Mouse (Mus musculus): ENCODE measurements around the gene S100a7a.

Gene S100a7a

DNA sequence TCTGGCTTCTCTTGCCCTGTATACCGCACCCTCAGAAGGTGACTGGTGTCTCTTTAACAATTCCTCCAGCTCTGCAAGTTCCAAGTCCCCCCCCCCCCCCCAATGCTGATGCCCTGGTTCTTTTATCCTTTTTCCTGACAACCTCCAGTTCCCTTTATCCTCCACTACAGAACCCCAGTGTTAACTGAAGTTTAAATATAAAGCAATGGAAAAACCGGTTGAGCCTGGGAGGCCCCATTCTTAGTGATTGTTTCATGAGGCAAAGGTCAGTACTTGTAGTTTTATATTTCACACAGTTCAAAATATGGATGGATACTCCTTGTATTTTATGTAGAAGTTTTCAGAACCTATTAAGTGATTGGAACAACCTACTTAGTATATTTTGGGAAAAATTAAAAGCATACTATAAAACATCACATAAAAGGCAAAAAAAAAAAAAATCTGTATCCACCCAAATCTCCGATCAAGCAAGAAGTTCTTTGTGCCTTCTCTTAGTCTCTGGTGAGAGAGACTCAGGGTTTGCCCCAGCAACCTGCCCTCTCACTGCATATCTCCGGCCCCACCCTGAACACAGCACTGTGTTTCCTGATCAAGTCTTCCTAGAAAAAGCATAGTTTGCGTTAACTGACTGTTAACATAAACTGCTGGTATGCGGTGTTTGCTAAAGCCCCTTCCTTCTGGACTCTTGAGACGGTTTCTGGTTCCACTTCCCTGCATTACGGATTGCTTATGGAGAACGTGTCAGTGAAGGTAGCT lies 27.4 kb upstream of the S100a7a start:
- in situ Hi-C loops (cut with MboI, MseI), result no loop called here

DNA sequence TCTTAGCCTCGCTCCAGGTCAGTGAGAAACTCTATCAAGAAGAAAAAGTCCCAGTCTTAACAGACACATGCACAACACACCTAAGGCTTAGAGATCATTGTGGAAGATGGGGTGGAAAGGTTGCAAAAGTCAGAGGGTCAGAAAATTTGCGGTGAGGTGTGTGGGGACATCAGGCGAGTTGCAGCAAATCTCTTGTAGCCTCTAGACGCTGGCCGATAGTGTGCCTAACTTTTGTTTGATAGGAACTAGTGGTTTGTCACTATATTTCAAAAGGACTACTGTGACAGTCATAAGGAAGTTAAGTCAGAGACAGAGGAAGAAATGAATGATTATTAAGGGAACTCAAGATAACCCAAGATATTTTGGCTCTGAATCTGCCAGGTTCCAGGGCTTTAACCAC lies 26.5 kb upstream of the S100a7a start:
- in situ Hi-C loops (cut with MboI, MseI), result no loop called here

DNA sequence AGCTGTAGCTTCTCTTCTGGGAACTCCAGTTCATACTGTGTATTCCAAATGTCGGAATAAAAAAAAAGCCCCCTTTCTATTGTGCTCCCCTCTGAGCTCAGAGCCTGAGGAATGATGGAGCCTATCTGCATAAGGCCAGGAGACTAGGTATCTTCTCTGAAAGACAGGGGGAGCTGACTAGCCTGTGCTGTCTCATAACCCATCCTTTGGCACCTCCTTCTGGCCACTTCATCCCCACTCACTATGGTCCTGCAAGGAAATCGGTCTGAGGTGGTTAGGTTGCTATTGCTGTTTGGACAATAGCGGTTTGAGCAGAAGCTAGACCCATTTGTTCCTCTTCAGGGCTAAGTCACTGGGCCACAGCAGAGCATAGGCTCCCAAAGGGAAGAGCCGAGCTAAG lies 26.0 kb upstream of the S100a7a start:
- in situ Hi-C loops (cut with MboI, MseI), result no loop called here

DNA sequence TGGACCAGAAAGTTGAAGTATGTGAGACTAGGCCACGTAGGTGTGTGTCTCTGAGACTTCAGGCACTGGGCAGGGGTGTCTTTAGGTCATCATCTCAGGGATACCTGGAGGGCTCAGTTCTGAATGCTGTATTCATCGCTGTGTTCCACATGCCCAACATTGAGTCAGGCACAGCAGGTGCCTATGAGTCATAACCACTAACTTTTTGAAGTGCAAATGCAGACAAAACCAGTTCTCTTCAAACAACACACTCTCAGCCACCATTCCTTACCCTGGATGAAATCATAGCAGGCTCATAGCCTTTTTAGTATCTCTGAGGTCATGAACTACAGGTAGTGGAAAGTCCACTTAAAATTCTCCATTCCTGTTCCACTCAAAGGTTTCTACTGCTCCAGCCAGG lies 24.5 kb upstream of the S100a7a start:
- in situ Hi-C loops (cut with MboI, MseI), result no loop called here

DNA sequence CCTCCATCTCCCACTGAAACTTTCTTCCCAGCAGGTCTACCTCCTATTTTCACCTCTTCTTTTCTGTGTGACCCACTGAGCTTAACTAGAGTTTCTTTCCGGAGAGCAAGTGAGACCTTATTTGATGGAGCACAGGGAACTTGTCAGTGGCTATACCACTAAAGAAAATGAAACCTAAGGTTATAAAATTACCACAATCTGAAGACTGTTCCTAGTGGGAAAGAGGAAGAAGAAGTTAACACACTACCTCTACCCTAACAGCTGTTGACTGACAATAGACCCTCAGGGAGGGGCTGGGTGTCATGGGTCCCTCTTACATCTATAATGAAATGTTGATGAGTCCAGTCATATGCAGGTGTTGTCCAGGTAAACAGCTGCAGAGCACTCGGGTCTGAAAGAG lies 21.8 kb upstream of the S100a7a start:
- in situ Hi-C loops (cut with MboI, MseI), result no loop called here

DNA sequence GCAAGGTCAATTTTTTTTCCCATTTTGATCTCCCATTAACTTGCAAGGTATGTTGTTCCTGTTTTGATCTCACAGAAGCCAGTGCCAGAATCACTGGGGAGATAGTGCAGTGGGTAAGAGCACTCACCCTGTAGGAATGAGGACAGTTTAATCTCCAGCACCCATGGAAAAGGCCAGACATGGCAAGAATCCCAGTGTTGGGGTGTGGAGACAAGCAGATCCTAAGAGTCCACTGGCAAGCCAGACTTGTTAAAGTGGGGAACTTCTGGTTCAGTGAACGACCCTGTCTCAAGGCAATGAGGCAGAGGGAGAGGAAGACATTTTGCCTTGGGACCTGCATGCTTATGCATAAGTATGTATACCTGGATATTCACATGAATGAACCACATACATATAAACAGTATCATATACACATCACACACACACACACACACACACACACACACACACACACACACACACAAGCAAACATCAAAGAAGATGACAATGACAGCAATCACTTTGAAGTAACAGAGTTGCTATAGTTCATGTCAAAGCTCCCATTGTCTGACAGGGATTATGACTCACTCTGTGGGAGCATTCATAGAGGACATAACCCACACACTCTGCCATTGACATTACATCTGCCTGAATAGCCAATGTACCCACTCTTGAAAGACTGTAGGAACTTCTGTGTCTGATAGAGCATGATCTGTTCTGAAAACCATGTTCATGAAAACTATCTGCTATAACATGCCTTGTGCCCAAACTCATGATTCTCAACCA lies 15.1 kb upstream of the S100a7a start:
- in situ Hi-C loops (cut with MboI, MseI), result no loop called here

DNA sequence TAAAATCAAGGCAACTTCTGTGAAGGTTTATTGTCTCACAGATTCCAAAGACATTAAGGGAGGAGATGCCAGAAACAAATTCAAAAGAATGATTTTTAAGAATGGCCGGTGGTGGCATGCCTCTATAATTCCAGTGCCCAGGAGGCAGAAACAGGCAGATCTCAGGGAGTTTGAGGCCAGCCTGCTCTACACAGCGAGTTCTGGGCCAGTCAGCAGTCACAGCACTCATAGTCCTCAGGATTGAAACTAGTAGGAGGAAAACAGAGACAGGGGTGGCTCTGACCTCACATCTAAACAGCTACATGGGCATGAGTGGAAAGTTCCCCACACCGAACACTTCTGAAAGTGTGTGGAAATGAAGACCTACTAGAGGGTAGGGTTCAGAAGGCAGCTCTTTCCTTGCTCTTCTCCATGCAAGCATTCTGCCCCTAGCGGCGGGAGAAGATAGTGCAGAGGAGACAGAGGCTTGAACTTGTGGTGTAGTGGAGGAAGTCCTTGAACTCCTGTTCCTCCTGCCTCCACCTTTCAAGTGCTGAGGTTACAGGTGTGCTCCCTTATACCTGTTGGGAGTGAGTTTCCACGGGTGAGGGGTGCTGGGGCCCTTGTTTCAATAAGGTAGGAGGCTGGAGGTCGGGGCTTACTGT lies 14.2 kb upstream of the S100a7a start:
- in situ Hi-C loops (cut with MboI, MseI), result no loop called here

DNA sequence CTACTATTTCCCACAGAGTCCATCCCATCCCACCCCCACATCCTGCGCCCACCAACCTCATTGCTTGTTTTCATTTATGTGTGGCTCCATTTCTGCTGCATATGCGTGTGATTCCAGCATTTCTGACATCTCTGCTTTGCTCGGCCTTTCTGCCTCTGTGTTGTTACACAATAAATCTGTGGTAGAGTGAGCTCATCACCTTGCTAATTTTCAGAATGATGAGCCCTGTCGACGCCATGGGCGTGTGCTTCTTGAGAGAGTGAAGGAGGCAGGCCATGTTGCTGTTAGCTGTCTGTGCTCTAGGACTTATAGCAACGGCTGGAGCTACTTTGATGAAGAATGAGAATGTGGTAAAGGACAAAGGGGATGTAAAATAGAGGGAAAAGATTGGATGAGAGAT lies 12.8 kb upstream of the S100a7a start:
- in situ Hi-C loops (cut with MboI, MseI), result no loop called here

DNA sequence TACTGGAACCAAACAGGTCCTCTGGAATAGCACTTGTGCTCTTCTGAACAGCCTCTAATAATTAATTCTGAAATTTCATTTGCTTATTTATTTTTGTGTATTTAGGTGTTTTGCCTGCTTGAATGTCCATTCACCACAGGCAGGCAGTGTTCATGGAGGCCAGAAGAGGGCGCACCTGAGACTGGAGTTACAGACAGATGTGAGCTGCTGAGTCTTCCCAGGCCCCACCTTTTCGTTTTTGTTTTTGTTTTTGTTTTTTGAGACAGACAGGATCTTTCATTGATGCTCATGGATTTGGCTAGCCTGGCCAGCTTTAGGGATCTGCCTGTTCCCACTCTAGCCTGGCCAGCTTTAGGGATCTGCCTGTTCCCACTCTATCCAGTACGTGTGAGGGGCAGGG lies 9.6 kb upstream of the S100a7a start:
- in situ Hi-C loops (cut with MboI, MseI), result no loop called here

DNA sequence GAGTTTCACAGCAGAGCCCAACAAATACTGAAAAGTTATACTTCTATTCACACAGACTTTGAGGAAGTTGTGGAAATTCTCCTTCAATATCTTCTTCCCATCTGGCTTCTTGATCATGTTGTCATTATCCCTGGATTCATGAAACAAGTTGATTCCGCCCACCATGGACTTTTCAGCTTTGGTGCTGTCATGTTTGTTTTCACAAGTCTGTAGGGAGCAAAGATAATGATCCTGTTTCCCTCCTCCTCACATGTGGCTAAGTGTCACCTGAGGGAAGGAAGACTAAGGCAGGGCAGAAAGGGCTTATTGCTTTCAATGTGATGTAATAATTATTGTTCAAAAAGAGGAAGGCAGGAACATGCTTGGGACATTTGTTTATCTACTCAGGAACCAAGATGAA lies 6.5 kb upstream of the S100a7a start:
- in situ Hi-C loops (cut with MboI, MseI), result no loop called here

DNA sequence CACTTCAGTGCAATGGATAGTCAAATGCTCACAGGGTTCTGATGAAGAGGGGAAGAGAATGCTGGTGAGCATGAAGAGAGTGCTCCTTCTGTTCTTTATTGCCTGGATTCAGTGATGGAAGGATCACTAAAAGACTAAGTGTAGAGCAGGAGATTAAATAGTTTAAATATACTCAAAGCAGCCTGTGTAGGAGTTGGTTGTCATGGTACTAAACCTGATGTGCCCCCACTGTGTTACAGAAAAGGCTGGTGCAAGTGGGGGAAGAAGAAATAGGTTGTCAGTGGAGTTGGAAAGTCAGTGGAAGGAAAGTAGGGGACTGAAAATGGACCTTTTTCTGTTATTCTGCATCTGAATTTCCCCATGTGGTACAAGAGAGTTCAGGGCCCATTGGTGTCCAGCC lies 4.8 kb upstream of the S100a7a start:
- in situ Hi-C loops (cut with MboI, MseI), result no loop called here

DNA sequence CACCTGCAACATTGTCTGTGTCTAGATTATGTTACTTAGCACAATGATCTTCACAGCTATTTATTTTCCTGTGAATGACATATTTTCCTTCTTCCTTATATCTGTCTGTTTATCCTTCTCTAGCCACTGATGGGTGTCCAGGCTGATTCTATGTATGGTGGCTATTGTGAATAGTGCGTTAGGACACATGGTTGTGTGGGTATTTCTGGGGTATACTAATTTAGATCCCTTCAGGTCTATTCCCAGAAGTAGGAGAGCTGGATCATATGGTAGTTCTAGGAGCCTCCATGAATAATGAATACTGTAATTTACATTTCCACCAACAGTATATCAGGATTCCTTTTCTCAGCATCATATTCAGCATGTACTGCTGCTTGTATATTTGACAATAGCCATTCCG lies 4.0 kb upstream of the S100a7a start:
- in situ Hi-C loops (cut with MboI, MseI), result no loop called here

DNA sequence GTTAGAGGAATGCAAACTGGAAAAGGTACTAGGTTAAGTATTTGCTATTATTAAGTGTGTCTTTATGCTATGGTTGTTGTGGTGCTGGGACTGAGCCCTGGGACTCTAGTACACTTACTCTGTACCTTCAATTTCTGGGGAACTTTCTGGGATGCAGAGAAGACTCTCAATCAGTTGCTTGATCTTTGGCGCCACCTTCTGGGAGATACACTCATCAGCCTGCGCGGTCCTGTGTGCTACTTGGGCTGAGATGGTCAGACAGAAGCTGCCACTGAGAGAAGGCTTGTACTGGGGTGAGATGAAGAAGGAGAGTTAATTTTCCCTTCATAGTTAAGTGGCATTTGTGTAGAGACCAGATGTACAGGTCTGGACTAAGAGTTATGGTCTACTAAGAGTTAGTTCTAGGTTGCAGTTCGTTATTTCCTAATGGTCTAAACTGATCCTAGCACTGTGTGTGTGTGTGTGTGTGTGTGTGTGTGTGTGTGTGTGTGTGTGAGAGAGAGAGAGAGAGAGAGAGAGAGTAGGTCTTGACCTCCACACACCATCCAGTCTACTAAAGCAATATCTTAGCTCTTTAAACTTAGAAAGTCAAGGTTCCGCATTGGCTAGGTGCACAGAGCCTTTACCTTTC lies 824 bp upstream of the S100a7a start:
- in situ Hi-C loops (cut with MboI, MseI), result no loop called here

DNA sequence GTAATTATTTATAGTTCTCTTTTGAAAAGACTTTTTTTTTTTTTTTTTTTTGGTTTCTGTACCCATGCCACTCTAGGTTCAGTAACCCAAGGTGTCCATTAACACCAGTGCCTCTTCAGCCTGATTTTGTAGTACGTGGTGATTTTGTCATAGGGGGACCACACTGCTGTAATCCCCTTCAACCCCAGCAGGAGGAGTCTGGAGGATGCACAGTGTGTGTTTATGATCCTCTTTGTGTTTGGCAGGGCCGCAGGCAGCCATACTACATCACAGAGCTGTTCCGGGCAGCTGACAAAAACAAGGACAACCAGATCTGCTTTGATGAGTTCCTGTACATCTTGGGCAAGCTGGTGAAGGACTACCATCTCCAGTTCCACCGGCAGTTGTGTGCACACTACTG lies 3.6 kb downstream of the S100a7a start:
- in situ Hi-C loops (cut with MboI, MseI), result loop anchor here in 1 of 2 experiments (5.0 kb wide), 1 partner anchor 40 kb away; the partner anchor contains the start of gene S100a9

DNA sequence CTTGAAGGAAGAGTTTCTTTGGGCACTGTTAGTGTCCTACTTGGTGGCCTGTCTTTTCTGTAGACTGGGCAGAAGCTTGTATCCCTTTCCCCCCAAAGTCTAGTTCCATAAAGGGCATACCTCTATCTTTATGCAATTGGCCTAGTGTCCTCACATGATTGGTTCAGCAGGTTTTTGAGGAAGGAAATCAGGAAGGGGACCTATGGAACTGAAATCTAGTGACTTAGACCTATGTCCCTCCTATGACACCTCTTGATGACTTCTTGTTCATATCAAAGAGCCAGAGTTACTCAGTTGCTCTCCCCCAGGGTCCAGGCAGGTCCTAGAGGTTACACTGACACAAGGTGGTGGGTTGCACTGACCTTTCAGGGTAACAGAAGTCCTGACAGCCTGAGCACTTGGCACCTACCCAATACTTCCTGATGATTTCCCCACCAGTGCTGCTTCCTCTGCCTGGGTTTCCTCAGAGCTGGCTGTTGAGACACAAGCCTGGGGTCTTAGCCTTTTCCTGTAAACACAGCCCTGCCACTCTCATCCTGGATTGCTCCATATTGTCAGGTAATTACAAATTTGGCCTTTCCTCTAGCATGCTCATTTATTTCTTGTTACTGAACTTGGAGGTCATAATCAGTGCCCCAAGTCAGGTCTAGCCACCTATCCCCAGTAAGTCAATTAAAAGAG lies 5.7 kb downstream of the S100a7a start:
- in situ Hi-C loops (cut with MboI, MseI), result loop anchor here (5.0 kb wide), 2 partner anchors 38 to 48 kb away; partner anchors contain the start of gene S100a9 (in 1 of the 2)

DNA sequence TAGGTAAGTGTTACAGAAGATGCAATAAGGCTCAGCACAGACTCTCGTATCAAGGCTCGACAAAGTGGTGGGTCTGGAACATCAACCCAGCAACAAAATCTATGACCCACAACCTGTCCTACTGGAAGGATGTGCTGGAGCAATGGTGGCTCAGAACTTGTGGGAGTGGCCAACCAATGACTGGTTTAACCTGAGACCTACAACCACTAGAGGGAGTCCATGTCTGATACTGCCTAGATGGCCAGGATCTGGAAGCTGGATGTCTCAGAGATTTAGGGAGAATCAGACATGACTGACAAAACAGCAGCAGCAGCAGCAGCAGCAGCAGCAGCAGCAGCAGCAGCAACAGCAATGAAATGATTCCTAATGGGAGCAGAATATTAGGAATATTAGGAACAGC lies 10.4 kb downstream of the S100a7a start:
- in situ Hi-C loops (cut with MboI, MseI), result loop anchor here in 1 of 2 experiments (5.0 kb wide), 1 partner anchor 43 kb away; no protein-coding TSS in a partner anchor

DNA sequence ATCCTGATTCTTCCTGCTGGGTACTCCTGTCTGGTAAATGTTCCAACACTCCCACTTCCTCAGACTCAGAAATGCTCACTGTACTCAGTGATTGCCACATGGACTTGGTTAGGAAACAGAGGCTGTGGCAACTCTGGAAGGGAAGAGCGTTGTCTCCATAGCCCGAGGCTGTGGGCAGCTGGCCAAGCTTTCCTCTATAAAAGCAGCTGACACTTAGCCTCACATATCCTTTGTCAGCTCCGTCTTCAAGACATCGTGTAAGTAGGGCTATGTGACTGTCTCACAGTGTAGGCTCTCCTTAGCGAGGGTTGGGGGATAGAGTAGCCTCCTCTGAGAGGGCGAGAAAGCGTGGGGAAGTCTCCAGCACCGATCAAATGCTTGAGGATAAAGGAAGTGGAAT lies 15.0 kb downstream of the S100a7a start, which contains the start of gene S100a8:
TSS of gene S100a8 (plus strand) at position 133 of the 400 bp plus-strand sequence.
- in situ Hi-C loops (cut with MboI, MseI), result no loop called here

DNA sequence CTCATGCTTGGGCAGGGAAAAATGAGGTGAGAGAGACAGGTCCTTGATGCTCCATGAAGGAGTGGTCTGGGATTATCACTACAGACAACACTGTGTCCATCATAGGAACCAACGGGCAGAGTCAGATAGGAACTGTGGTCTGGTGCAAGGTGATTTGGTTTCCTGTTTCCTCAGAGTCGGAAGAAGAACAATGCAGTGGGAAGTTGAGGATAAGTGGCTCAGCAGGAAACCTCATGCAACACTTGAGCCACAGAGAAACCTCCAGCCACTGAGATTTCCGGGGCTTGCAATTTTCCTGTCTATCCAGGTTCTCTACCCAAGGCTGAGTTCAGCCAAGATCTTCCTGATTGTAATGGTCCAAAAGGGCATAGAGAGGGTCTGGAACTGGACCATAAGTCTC lies 24.8 kb downstream of the S100a7a start:
- in situ Hi-C loops (cut with MboI, MseI), result no loop called here

DNA sequence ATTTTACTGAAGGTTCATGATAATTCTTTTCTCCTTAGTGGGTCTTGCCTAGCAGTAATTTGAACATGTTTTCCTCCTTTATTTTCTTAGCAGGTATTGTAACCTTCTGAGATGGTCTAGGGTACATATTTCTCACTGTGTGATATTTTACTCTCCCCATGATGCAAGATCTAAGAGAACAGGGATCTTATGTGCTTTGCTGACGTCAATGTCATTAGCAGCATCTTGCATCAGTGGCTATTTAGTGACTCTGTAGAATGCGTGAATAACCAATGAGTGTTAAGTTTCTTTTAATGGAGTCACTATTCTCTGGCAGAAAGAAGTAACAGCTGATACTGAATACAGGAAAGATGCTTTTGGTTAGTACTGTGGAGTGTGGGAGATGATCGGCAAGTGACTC lies 30.1 kb downstream of the S100a7a start:
- in situ Hi-C loops (cut with MboI, MseI), result no loop called here

DNA sequence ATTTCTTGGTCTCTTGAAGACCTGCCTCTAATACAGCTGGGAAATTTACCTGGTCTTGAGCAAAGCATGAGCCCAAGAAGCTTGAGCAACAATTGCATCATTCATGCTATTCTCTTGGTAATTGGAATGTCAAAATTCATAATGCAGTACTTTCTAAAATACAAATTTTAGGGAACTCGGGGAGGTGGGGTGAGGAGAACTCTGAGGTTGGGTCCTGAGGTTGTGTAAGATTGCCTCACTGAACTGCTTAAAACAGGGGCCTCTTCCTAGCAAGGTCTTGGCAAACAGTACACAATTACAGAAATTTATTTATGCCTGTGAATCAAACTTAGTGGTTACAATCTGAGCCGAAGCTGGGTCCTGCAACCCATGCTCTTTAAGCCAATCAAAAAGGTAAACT lies 33.0 kb downstream of the S100a7a start:
- in situ Hi-C loops (cut with MboI, MseI), result no loop called here

DNA sequence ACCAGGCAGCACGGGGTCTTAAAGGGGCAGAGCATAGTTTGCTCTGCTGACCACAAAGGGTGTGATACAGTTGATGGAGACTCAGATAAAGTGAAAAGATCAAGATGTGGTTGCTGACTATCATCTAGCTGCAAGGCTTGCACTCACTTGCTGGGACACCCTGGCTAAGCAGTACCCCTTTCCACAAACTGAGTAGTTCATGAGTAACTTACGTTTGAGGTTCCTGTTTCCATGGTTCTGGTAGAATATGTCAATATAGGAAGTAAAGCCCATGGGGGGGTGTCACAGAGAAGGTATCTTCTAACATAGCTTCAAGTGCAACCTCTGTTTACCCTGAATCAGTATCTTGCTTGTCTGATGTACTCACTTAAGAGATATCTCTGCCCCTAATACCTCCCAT lies 39.7 kb downstream of the S100a7a start:
- in situ Hi-C loops (cut with MboI, MseI), result no loop called here
